Mouse (Mus musculus) lung, postnatal 36 days (tissue): ENCODE measurements around the gene Brk1.

Experiments used
- DNase-seq: peaks from one replicate; pipeline ENCODE4 v3.0.0; 2022; ENCODE audit warnings: mixed read lengths

Brk1 gene

GRCm38 (mm10) chr6:113624989-113625770 lies 20.6 kb downstream of the Brk1 start:
- DNase-seq = peak; percentile 51

- no peak for DNase-seq
Observed at GRCm38 (mm10) chr6:113630322-113630721, 25.8 kb downstream of the Brk1 start.

GRCm38 (mm10) chr6:113632863-113633262 lies 28.3 kb downstream of the Brk1 start:
- DNase-seq = no peak

GRCm38 (mm10) chr6:113638302-113639040 lies 33.9 kb downstream of the Brk1 start, which contains the start of gene Irak2:
TSS of gene Irak2 (plus strand) at chr6:113638467.
- DNase-seq = peak; percentile 98

- DNase-seq = no peak
Observed at GRCm38 (mm10) chr6:113639201-113639600, 34.6 kb downstream of the Brk1 start.

- DNase-seq = no peak
Observed at GRCm38 (mm10) chr6:113642605-113643004, 38.0 kb downstream of the Brk1 start.

GRCm38 (mm10) chr6:113643021-113643420 lies 38.4 kb downstream of the Brk1 start:
- DNase-seq = no peak

- no peak for DNase-seq
Observed at GRCm38 (mm10) chr6:113643967-113644366, 39.4 kb downstream of the Brk1 start.

- peak; percentile 85 for DNase-seq
Observed at GRCm38 (mm10) chr6:113644808-113645207, 40.2 kb downstream of the Brk1 start.

GRCm38 (mm10) chr6:113649346-113650196 lies 45.0 kb downstream of the Brk1 start:
- no peak for DNase-seq

- DNase-seq = no peak
Observed at GRCm38 (mm10) chr6:113650197-113650640, 45.6 kb downstream of the Brk1 start.

GRCm38 (mm10) chr6:113651626-113652025 lies 47.1 kb downstream of the Brk1 start:
- DNase-seq = no peak

- DNase-seq = no peak
Observed at GRCm38 (mm10) chr6:113653551-113653950, 49.0 kb downstream of the Brk1 start.

- DNase-seq = peak; percentile 58
Observed at GRCm38 (mm10) chr6:113654102-113654501, 49.5 kb downstream of the Brk1 start.

- peak; percentile 57 for DNase-seq
Observed at GRCm38 (mm10) chr6:113654753-113655397, 50.3 kb downstream of the Brk1 start.

- DNase-seq = no peak
Observed at GRCm38 (mm10) chr6:113655475-113655874, 50.9 kb downstream of the Brk1 start.

- peak; percentile 78 for DNase-seq
Observed at GRCm38 (mm10) chr6:113656847-113657246, 52.3 kb downstream of the Brk1 start.

GRCm38 (mm10) chr6:113658226-113658625 lies 53.7 kb downstream of the Brk1 start:
- no peak for DNase-seq

GRCm38 (mm10) chr6:113659648-113660491 lies 55.3 kb downstream of the Brk1 start:
- DNase-seq = no peak

- DNase-seq = no peak
Observed at GRCm38 (mm10) chr6:113660492-113661352, 56.1 kb downstream of the Brk1 start.
